Mouse (Mus musculus): ENCODE results near the gene Tvp23a. TPM values are rescaled to one million over a fixed set of nuclear protein-coding genes. Genes with fewer than 3 reads are reported as not detected.

Gene Tvp23a
- total RNA-seq, 2 experiments from 2014 or later: 27.2 to 27.3 TPM

DNA sequence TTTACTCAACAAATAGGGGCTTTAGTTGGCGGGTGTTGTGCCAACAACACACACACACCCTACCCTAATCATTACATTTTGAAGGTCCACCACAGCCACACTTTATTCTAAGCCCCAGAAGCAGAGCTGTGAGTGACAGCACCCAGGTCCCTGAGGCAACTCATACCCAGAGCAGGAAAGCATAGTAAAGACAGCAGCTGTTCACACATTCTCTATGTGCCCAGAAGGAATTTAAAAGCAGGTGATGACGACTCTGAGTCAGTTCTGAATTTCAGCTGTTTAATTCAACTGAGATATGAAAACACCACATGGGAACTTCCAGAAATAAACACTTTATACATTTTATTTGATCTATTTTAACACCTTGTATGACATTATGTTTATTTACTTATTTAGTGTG lies 67.6 kb downstream of the Tvp23a start:
- Histone ChIP-seq H3K4me3 (no peak overlapping the region), H3K27ac (no peak overlapping the region)
- no peak for TF ChIP-seq CTCF (IDR thresholded peaks at IDR 0.05)
- DNase-seq (ENCODE audit: extremely low spot score in 1 of 2, low spot score in 2 of 2): no peak
- intact Hi-C loops (cut with DNase I): no loop called here

DNA sequence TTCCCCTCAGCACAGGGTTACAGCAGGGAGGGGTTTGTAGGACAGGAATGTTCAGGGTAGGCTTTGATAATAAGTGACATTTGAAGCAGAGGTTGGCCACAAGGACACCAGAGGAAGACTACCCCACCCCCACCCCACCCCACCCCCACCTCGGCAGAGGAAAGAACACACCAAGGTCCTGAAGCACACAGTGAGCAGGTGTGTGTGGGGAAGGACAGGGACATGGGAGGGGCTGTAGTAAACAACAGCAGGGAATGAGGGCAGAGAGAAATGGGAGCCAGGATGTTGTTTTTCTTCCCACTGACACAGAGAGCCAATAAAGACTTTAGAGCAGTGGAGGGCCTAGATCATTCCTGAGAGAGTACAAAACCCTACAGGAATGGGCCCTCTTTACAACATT lies 69.9 kb downstream of the Tvp23a start:
- DNase-seq (ENCODE audit: extremely low spot score in 1 of 2, low spot score in 2 of 2): no peak
- no peak overlapping the region for H3K4me3 ChIP-seq
- no peak overlapping the region for H3K27ac ChIP-seq
- intact Hi-C loops (cut with DNase I): no loop called here
- no peak for TF ChIP-seq CTCF (IDR thresholded peaks at IDR 0.05)

DNA sequence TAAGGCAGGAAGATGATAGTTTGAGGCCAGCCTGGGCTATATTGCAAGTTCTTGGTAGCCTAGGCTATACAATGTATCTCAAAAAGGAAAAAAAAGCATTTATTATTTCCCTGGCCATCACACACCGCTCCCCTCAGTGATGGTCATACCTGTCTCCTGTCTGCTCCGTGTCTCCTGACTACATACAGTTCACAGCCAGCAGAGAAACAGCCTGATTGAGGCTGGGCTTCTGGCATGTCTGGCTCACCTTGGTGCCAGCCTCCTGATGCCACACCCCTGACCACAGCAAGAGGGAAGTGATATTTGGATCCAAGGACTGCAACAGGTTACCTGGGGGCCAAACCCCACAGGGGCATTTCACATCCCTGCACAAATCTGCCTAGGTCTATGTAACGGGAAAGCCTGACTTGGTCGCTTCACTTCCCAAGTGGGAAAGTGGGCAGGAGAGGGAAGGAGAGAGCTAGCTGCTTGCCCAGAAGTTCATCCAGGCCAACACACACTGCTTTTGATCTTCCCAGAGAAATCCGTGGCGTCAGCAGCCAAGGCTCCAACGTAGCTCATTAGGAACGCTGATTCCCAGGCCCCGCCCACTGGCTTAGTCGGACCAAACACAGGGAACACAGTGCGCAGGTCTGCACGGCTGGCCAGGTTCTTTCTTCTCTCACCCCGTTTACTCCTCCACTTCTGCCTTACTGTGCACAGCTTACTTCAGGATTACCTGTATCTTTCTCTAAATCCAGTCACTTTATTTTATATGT lies 72.7 kb downstream of the Tvp23a start:
- DNase-seq (ENCODE audit: extremely low spot score in 1 of 2, low spot score in 2 of 2): peak in 1 of 2 experiments; percentile 35
- no peak for TF ChIP-seq CTCF (IDR thresholded peaks at IDR 0.05)
- no peak overlapping the region for H3K4me3 ChIP-seq
- intact Hi-C loops (cut with DNase I): no loop called here
- no peak overlapping the region for H3K27ac ChIP-seq

DNA sequence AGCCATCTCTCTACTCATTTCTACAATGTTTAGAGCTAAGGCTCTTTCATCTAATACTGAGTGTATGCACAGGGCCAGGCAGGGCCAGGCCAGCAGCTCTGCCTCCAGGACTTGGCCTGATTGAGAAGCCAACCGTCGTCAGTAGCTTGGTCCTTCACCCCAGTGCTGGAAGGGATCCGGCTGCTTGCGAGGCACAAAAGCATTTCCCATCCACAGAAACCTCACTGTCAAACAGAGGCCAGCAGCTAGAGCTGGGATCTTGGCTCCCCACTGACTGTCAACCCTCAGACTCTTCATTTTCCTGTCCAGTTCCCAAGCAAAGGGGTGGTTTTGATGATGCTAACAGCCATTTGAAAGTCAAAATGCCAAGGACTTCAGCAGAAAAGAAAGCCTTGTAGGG lies 74.8 kb downstream of the Tvp23a start:
- intact Hi-C loops (cut with DNase I): no loop called here
- no peak for DNase-seq (ENCODE audit: extremely low spot score in 1 of 2, low spot score in 2 of 2)
- TF ChIP-seq CTCF (IDR thresholded peaks at IDR 0.05): no peak
- Histone ChIP-seq H3K27ac (no peak overlapping the region), H3K4me3 (no peak overlapping the region)

Other genes with a start within 250 kb of the Tvp23a start
- gene Emp2, start 133.4 kb downstream of the Tvp23a start, total RNA-seq (2021): 10 to 100 TPM; 12.9 to 13.2 TPM
- 1 to 10 TPM; 7.9 to 9.2 TPM for gene Tekt5, start 51.9 kb downstream of the Tvp23a start, total RNA-seq (2021)
- gene Nubp1, start 35.4 kb downstream of the Tvp23a start, total RNA-seq (2021): 10 to 100 TPM; 16.9 to 17.5 TPM
- under 1 TPM in 1 of 2 experiments, not detected in 1; 0.18 TPM for gene Ciita, start 32.7 kb upstream of the Tvp23a start, total RNA-seq (2021)
- gene Dexi, start 95.7 kb upstream of the Tvp23a start, total RNA-seq (2021): 10 to 100 TPM; 68.7 to 72.3 TPM
- gene Clec16a, start 98.0 kb upstream of the Tvp23a start, total RNA-seq (2021): 100 to 1,000 TPM; 105 to 106 TPM

All from left cerebral cortex, adult 2 months (tissue).